1 mouse cellular context compared by ENCODE assay signal in the genomic region with DNA sequence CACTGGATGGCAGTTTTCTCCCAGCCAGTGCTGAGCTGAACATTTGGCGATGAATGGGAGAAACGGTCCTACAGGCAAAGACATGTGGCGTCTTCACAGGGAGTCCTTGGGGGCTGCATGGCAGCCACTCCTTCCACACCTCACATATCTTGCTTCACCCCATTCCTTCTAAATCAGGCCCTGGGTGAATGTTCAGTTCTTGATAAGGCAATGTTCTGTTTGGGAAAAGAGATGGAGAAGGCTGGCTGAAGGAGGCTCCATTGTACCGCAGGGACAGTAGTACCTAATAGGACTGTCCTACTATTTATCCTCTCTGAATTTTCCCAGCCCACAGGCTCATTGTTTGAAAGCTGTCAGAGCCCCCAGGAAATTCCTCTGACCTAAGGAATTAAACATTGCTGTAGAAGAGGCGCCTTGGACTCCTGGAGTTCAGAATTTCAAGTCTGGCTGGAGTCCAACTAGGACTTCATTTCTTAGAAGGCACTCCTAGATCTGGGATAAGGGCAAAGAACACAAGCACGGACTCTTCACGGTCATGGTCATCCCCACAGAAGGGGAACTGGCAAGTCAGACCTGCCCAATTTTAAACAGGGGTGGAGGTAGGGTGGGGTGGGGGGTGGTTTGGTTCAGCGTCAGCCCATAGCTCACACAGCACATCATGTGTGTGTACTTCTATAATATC.
TF ChIP-seq lines count a peak whose summit lies in the region.

No protein-coding gene starts in this region.

TF ChIP-seq in MEL, 35 proteins besides CTCF, POLR2A, EP300 and RAD21:
- TF ChIP-seq UBTF (IDR thresholded peaks at IDR 0.05; ENCODE audit: borderline replicate concordance, insufficient read depth, low read depth, low read length) (no peak), GABPA (IDR thresholded peaks at IDR 0.05; ENCODE audit: low read depth, low read length) (no peak), POLR2AphosphoS5 (IDR thresholded peaks at IDR 0.05; ENCODE audit: borderline replicate concordance, low read depth, low read length) (no peak), MAX (IDR thresholded peaks at IDR 0.05; ENCODE audit: low read length) (peak; percentile 58; the same call in 1 of the 2 replicates), ZKSCAN1 (IDR thresholded peaks at IDR 0.05; ENCODE audit: low read depth, low read length) (no peak), MXI1 (IDR thresholded peaks at IDR 0.05; ENCODE audit: low read depth, low read length) (peak; percentile 23; the same call in 1 of the 2 replicates), MYC (IDR thresholded peaks at IDR 0.05; ENCODE audit: low read depth, low read length) (peak; percentile 78; the same call in 1 of the 2 replicates), MAFK (IDR thresholded peaks at IDR 0.05; ENCODE audit: borderline replicate concordance, low read depth, low read length) (no peak), ZNF384 (IDR thresholded peaks at IDR 0.05; ENCODE audit: low read depth, low read length) (no peak), GATA1 (IDR thresholded peaks at IDR 0.05; ENCODE audit: low read depth, low read length) (peak; percentile 60), TAL1 (IDR thresholded peaks at IDR 0.05; ENCODE audit: low read length) (peak; percentile 20; the same call in 1 of the 2 replicates), TCF12 (IDR thresholded peaks at IDR 0.05; ENCODE audit: low read depth, low read length) (0 out of 2 replicates have a peak, but pooled peaks have one; percentile 15), ZMIZ1 (IDR thresholded peaks at IDR 0.05; ENCODE audit: low read depth, low read length) (peak; percentile 77; the same call in 1 of the 2 replicates), RCOR1 (IDR thresholded peaks at IDR 0.05; ENCODE audit: low read depth, low read length) (peak; percentile 41; the same call in 1 of the 2 replicates), SMC3 (IDR thresholded peaks at IDR 0.05; ENCODE audit: low read depth, low read length) (no peak), NRF1 (IDR thresholded peaks at IDR 0.05; ENCODE audit: insufficient read depth, low read depth, low read length, poor library complexity, severe bottlenecking) (0 out of 2 replicates have a peak, but pooled peaks have one; percentile 7), BHLHE40 (IDR thresholded peaks at IDR 0.05; ENCODE audit: borderline replicate concordance, low read depth, low read length) (no peak), POLR2AphosphoS2 (IDR thresholded peaks at IDR 0.05; ENCODE audit: low read length) (no peak), SIN3A (IDR thresholded peaks at IDR 0.05; ENCODE audit: low read length) (peak; percentile 50)
